Mouse (Mus musculus) liver, embryonic 14.5 days (tissue): ENCODE results near the gene Scin.

Source experiments
- CTCF ChIP-seq: IDR thresholded peaks from 2 replicates; pipeline ENCODE4 v1.5.1; 2016; ENCODE audit warnings: antibody characterized with exemption, low read depth, control low read depth
- EP300 ChIP-seq: IDR thresholded peaks from 2 replicates; pipeline ENCODE4 v1.6.1; 2016; ENCODE audit warnings: antibody characterized with exemption, low read depth

- peak; percentile 41 for TF ChIP-seq EP300
- TF ChIP-seq CTCF, result peak; percentile 82
These were observed 96.7 kb downstream of the Scin start for GRCm38 (mm10) chr12:40037226-40037813.
